Mouse (Mus musculus) B cell, adult 2 months (primary cell): ENCODE data around the gene Alyref2.

ENCODE experiments used
- DNase-seq, 2 experiments: peaks; one replicate each; pipeline ENCODE4 v3.0.0; 2022

Alyref2 gene

DNA sequence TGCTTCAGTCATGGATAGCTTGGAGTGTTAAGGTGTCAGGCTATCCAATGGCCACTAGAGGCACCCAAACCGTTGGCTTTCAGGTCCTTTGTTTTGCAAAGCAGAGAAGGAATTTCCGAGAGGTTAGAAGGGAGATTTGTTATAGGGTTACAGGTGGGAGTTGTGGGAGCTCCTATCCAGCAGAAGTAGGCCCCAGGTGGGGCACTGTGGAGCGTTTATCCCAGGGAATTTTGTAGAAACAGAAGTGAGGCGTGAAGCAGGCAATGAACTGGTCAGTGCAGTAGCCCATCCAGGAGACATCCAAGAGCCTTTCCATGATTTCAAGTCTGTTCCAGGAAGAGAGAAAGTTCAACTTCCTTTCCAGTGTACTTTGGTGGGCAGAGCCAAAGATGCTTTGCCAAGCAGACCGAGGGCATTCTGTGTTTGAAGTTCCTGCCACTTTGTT lies 1.6 kb upstream of the Alyref2 start:
- peak; percentile 26 to 35 for DNase-seq

DNA sequence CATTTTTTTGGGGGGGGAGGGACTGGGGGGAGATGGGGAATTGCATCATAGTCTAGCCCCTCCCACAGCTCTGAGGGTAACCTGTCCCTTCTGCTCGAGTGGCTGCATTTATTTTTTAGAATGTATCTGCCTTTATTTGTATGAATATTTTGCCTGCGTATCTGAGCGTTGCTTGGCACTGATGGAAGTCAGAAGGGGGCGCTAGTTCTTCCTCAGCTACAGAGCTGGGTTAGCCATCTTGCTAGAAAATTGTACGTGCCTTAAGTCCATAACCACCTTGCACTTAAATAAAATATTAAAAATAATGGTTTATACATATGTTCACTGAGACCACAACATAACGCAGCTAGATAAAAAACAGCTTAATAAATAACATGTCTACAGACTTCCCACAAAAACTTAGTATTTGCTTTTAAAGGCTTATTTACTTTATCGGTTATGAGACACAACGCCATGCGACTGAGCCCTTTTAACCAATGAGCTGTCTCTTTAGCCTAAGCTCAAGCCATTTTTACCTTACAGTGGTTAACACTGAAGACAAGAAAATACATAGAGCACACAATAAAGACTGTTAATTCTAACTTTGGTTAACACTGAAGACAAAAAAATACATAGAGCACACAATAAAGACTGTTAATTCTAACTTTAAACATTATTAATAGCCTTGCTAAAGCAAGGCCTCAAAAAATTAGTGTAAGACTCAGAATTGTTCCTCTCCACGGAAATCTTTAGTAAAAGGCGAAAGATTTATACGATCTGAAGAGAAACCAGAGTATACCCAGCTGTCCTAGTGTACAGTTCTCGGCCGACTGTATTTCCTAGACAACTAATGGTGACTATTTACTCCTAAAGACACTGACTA lies 659 bp upstream of the Alyref2 start:
- peak; percentile 71 to 75 for DNase-seq

DNA sequence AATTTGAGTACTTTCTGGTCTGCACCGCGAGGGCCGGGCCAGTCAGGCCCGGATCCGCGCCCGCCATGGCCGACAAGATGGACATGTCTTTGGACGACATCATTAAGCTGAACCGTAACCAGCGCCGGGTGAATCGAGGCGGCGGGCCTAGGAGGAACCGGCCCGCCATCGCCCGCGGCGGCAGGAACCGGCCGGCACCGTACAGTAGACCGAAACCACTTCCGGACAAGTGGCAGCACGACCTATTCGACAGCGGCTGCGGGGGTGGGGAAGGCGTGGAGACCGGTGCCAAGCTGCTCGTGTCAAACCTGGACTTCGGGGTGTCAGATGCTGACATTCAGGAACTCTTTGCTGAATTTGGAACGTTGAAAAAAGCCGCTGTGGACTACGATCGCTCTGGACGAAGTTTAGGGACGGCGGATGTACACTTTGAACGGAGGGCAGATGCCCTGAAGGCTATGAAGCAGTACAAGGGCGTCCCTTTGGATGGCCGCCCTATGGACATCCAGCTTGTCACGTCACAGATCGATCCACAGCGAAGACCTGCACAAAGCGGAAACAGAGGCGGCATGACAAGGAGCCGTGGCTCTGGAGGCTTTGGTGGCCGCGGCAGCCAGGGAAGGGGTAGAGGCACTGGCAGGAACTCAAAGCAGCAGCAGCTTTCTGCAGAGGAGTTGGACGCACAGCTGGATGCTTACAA lies 464 bp downstream of the Alyref2 start:
- DNase-seq, result peak; percentile 82 to 84

DNA sequence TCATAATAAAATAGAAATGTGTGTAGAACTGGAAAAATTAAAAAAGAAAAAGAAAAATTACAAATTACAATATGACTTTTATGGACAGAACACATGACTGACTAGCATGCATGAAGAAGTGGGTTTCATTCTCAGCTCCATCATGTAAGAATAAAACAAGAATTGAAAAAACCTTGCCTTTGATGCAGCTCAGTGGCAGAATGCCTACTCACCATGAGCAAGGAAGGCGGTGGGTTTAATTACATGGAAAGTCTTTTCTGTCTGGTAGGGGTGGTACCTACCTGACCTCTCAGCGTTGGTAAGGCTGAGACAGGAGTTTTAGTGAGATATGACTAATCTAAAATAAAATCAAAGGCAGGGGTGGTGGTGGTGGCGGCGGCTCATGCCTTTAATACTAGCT lies 1.3 kb downstream of the Alyref2 start:
- no peak for DNase-seq

DNA sequence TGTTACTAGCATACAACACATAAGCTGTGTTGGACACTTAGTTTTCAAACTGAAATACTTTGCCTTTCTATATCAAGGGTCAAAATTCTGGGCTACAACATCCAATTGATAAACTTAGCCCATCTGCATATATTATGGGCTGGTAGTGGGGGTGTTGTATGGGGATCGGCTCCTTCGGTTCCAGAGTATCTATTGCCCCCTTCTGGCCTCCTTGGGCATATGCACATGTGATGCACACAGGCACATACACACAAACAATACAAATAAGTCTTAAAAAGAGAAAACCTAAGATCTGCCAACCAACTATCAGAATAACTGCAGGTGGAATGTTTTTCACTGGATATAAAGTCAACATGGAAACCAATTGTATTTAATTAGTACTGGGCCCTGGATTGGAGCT lies 10.0 kb downstream of the Alyref2 start:
- no peak for DNase-seq

DNA sequence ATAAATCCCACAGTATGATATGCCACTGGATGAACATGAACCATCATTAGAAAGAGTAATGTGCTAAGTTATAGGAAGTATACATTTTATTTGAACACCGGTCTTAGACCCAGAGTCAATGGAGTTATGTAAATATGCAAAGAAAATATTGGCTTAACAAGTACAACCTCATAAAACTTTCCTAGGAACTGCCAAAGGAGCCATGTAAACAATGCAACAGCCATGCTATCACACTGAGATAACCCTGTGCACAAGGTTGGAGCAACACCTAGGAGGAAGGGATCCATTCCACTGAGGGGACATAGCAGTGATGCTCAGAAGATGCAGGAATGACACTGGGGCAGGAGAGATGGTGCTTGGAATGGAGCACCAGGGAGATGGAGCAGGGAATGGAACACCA lies 10.5 kb downstream of the Alyref2 start:
- DNase-seq, result no peak

DNA sequence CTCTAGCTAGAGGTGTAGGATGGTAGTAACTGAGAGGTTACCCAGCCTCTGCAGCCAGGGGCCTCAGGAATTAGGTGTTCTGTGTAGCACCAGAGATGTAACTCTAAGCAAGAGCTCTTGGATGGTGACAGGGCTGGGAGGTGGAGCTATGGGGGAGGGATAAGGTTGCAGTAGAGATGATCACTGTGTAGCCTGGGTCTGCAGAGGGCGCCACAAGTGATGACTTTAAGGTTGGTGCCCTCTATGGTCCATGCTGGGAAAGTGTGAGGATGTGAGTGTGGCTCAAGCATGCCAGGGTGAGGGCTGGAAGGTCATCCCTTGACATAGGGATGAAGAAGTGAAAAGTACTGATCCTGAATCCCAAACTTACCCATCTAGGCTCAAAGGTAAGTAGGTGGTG lies 11.8 kb downstream of the Alyref2 start:
- peak; percentile 24 to 44 for DNase-seq

DNA sequence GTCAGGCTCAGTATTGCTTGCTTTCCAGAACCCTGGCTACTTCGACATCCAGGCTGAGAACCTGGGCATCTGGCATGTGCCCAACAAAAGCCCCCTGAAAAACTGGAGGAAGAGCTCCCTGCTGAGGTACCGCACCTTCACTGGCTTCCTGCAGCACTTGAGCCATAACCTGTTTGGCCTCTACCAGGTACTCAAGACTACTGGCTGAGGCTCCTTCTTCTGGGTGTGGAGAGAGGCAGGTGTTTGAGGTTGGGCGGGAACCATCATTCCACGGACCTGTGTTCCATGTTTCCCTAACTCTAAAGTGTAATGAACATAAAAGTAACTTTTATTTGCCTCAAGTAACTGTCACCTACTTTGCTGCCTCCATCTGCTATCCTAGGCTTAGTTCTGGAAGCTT lies 12.3 kb downstream of the Alyref2 start:
- no peak for DNase-seq

DNA sequence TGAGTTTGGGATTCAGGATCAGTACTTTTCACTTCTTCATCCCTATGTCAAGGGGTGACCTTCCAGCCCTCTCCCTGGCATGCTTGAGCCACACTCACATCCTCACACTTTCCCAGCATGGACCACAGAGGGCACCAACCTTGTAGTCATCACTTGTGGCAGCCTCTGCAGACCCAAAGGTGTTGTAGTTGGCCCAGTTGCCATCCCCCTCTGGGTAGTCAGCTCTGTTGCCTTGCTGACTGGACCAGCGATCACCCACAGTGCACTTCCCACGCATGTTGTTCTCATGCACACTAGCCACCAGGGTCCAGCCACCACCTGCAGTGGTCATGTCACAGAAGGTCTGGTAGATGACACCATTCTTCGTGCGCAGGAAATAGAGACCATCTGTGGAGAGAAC lies 28.1 kb downstream of the Alyref2 start:
- no peak for DNase-seq

DNA sequence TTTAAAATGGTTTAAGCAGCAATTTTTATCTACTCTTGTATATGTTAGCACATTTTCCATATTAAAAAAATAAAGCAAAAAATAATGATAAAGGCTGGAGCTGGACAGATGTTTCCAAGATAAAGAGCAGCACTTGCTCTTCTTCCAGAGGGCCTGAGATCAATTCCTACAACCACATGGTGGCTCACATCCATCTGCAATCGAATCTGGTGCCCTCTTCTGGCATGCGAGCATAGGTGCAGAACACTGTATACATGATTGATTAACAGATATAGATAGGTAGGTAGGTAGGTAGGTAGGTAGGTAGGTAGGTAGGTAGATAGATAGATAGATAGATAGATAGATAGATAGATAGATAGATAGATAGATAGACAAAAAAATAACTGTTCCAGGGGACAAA lies 29.6 kb downstream of the Alyref2 start:
- peak; percentile 38 for DNase-seq

DNA sequence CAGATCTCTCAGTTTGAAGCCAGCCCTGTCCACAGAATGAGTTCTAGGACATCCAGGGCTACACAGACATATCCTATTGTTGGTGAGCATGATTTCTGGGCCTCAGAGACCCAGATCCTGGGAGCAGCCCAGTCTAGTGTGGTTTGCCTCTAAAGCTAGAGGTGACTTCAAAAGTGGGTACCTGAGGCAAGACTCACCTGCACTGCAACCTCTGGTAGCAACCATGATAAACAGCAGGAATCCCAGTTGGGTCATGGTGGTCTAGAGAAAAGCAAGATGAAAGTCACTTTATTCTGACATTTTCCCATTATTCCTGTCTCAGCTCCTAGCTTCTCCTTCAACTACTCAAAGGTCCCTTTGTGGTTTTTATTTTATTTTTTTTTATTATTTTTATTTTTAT lies 31.3 kb downstream of the Alyref2 start:
- no peak for DNase-seq

DNA sequence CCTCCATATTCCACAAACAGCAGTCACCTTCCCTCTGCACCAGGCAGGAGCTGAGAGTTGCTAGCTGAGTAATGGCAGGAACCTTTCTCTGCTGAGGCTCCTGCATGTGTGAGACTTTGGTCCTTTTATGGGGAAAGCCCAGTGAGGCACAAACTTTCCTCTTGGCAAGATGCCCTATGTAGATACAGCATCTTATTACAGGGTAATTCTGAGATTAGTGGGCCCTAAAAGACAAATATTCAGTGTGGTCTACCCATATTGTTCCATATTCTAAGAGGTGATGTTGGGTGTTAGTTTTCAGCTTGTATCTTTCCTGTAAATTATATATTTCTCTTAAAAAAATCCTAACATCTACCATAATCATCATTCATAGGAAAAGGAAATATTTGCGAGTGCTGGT lies 31.9 kb downstream of the Alyref2 start, which contains the start of gene Itln1:
Gene Itln1, minus strand, starts transcription at position 101 of the 400 bp plus-strand sequence.
- DNase-seq, result no peak

DNA sequence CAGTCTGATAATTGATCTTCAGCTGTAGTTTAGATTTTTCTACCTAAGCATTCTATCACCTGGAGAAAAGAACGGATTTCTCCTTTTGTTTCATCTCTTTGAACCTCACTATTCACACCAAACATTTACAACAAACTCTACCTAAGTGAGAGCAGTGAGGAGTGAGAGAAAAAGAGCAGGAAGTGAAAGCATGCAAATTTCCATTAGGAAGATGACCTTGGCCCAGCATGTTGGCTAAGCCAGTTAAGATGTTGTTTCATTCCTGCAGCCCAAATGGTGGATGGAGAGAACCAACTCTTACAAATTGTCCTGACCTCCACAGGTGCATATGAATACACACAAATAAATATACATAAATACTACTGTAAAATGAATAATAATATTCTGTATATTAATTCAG lies 37.4 kb downstream of the Alyref2 start:
- DNase-seq, result no peak

DNA sequence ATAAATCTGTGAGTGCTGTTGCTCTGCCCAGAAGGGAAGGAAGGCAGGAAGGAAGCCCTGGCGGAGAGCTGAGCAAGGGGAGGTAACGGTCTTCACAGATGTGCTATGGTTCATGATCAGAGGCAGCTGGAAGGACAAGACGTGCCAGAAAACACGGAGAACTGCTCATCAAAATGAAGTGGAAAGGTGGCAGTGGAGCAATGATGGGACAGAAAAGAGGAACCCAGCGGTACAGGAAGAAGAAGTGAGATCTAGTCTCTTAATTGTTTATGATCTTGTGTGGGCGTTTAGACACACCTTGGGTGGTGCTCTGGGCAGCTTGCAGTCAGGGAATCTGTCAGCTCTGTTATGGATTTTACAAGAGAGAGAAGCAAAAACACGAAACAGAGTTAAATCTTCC lies 48.0 kb downstream of the Alyref2 start:
- peak; percentile 70 to 71 for DNase-seq

DNA sequence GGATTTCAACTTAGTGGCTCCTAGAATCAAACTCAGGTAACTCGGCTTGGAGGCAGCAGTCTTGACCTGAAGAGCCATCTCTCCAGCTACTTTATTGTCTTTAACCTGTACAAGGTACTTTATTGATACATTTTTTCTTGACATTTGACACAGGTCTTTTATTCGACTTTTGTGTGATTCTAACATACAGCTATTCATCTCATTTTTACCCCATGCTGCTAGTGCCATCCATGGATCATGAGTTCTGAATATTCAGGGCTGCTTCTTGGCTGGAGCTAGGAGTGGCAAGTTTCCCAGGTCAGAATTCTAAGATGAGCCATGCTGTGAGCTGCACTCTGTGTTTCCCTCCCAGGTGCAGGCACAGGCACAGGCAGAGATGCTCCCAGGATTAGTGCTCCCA lies 49.0 kb downstream of the Alyref2 start:
- DNase-seq, result no peak

DNA sequence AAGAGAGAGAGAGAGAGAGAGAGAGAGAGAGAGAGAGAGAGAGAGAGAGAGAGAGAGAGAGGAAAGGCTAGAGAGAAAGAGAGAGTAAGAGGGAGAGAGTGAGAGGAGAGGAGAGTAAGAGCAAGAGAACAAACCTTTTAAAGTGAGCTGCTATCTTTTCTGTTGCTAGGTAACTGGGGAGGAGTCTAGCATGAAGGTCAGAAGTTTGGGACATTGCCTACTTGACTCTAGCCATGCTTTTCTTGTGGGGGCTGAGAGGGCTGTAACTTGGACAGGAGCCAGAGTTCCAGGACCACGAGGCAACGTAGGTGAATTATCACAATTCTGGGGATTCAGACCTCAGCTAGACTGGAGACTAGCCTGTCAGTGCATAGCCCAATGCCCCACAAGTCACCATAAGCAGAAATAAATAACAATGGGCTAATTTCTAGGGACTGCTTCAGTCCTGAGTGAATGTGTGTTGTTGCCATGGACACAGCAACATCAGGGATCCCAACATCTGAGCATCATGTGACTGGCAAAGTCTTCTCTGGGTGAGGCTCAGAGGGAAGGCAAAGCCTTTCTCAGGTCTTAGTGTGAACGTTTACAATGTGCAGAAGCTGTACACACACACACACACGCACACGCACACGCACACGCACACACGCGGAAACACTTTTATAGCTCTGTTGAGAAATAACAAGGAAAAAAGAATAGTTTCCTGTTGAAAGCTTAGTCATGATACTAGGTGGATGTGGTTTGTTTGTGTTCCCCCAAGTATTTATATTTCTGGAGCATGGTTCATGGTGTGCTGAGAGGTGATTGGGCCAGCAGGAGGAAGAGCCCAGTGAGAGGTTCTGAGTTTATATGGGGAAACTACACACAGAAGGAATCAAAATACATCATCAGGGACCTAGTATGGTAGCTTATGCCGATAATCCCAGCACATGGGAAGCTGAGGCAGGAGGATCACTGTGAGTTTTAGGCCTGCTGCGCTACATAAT lies 50.4 kb downstream of the Alyref2 start:
- no peak for DNase-seq
